Mouse (Mus musculus) adipocyte (in vitro differentiated cells): ENCODE results near the gene Nat8f5.
A peak's percentile ranks its signal among the peaks of the same experiment; 100 is the strongest.
"Not testable (repeated sequence)": the region's sequence is repeated elsewhere in the genome, so short reads cannot be mapped to it uniquely, and the experiment has no call there.

Source experiments
- DNase-seq: peaks from one replicate; pipeline ENCODE4 v3.0.0-alpha.2; 2016; ENCODE audit warnings: low spot score

Gene Nat8f5

DNA sequence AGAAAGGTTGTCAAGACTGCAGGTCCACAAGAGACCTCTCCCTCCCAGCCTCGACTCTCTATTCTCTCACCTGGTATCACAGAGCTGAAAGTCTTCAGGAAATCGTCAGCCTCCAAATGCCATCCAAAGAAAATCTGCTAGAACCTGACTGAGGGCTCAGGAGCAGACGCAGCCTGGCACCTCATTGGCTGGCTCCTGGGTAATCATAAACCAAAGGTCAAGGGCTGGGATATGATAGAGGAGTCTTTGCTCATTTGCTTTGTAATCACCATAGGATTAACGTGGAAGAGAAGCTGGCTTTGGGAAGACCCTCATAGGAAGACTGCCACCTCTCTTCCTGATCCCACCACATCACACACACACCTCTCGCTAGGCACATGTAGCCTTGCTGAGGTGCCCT is at the start of gene Nat8f5, which contains the start of gene Nat8f6:
Gene Nat8f5 (minus strand): TSS at position 136 of the 400 bp plus-strand sequence.
Gene Nat8f6 (minus strand): TSS at position 118 of the 400 bp plus-strand sequence.
- DNase-seq: no peak

DNA sequence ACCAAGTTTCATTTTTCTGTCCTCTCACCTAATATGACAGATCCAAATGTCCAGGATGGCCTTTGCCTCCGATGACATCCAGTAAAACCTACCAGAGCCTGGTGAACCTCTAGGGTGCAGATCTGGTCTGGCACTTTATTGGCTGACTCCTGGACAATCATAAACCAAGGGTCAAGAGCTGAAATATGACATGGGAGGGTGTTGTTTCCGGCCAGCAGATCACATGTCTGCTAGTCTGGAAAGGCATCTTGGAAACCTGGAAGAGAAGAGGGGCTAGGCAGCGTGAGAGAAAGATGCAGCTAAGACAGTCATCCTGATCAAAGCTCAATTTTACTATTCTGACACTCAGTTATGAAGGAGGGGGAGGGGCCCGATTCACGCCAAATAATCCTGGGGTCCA is 48.2 kb upstream of the Nat8f5 start, which contains the start of gene Nat8f2:
Gene Nat8f2 (minus strand): TSS at position 153 of the 400 bp plus-strand sequence.
- DNase-seq: not testable (repeated sequence)

DNA sequence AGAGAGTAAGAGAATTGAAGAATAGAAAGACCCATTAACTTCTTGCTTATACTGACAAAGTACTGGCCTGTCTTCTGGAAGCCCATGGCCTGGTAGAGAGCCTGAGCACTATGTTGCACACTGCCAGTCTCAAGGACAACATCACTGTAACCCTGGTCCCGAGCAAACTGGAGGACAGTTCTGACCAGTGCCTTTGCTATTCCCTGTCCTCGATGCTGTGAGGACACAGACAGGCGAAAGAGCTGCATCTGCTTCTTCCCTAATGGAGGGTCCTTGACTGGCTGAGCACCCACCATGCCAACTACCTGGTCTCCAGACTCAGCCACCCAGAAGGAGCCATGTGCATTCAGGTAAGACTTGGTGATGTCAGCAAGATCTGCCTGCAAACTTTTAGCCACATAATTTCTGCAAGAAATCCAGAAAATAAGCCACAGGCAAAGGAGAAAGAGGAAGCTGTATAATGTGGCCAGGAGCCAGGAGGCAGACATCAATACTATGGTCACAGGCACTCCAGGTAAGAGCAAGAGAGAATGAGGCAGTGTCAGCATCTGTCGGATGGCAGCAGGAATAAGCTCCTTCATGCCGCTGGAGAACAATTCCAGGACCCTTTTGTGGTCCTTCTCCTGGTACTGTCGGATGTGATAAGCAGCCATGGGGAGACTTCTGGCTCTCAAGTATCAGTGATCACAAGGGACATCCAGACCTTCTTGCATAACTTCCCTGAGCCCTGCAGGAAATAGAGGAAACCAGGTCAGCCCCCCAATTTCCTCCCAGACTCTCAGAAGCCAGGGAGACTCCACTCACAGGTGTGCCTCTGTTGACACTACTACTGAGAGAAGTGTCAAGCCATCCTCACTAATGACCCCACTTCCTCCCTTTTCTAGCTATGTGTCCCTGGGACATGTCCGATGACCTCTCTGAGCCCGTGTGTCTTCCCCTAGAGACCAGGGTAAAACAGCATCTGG is 47.2 kb upstream of the Nat8f5 start:
- no peak for DNase-seq

DNA sequence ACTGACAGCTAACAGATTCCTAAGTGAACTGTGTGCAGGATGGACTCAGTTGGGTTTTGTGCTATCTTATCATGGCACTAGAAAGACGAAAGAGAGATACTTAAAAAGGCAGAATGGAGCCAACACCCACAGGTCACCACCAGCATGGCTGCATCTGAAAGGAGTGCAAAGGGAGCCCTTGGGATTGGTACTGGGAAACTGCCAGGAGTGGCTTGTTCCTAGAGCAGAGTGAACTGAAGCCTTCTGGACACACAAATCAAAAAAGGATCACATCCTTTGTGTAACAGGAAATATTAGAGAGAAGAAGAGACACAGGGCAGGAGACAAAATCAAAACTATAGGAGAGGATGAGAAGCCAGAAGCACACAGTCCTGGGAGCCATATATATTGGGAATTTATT is 46.2 kb upstream of the Nat8f5 start:
- not testable (repeated sequence) for DNase-seq

DNA sequence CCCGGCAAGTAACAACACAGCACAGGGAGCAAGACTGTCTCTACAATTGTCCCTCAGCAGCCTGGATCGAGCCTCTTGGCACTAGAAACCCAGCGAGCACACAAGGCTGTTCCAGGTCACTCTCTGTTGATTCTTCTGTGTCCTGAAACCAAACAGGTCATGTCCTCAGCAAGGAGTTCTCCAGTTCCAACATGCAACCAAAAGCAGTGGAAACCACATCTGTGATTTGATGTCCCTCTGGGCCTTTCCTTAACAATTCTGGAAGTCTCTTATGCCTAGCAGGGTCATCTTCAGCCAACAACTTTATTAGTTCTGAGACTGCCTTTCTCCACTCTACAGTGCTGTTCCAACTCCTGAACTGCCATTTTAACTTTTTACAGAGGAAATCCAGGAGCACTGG is 45.4 kb upstream of the Nat8f5 start:
- not testable (repeated sequence) for DNase-seq

DNA sequence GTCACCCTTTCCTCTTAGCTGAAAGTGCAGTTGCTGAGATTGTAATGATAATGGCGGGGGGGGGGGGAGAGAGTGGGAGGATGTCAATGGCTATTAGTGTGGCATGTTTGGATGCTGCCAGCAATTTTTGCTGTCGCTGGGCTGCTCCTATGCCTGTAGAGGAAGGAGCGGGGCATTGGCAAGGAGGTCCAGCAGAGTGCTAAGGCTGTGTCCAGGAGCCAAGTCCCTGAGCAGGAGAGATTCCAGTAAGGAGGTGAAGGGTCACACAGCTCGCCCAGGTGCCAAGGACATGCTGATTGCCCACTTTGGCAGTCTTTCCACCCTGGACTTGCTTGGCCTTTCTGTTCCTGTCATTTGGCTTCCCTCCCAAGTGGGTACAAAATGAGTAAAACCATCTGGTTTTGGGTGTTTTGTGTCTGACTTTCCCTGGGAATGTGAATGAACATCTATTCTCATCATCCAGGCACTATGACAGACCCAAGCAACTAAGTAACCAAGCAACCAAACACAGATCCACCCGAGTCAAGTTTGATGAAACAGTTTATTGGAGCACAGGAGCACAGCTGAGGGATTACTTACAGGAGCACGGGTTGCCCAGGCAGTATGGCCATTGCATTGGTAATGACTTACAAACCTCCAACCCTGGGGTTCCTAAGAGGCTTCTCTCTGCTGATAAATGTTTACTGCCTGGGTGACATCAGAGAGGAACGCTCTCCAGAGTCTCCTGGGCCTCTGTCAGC is 44.3 kb upstream of the Nat8f5 start:
- DNase-seq: not testable (repeated sequence)

DNA sequence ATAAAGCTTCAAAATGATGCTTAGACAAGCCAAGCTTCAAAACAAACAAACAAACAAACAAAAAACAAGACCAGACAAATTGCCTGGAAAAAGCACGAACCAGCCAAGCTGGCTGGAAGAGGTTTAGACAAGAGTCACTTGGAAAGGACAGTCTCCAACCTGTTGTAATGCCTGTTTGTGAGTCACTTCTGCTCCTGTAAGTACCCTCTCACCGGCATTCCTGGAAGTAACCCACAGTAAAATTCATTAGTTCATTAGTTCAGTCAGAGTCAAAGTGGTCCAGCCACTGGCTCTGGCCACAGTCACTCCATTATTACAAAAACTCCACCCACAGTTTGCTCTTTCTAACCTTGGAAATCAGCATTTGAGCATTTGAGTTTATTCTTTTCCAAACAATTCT is 43.1 kb upstream of the Nat8f5 start:
- DNase-seq: no peak

DNA sequence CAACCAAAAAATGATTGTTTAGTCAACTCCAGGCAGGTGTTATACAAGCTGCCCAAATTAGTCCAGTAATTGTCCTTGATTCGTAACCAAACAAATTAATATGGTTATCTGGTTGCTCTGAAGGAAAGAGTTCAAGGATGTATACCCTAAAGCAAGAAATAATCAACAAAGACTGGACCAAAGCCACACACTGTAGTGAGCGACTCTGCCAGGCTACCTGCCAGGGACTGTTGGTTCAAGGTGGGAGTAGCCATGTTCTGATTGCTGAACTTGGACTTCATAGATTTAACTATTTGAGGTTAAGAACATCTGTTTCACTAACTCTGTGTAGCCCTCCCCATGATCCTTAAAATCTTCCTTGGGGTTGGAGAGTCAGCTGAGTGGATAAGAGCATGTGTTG is 42.4 kb upstream of the Nat8f5 start:
- no peak for DNase-seq

DNA sequence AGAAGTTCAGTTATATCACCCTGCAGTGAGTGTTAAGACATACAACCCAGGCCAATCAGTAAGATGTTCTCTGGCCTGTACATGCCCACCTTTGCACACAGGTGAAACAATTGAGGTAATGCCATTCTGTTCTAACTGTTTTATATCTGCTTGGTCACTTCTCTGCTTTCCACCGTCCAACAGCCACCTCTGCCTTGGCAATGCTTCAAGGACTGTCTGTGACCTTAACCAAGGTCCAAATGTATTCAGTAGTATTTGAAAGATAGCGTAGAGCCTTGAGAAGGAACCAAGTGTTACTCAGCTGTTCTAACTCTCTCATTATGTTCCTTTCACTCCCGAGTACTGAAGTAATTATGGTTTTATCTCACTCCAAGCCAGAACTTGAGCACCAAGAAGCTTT is 41.8 kb upstream of the Nat8f5 start:
- no peak for DNase-seq

DNA sequence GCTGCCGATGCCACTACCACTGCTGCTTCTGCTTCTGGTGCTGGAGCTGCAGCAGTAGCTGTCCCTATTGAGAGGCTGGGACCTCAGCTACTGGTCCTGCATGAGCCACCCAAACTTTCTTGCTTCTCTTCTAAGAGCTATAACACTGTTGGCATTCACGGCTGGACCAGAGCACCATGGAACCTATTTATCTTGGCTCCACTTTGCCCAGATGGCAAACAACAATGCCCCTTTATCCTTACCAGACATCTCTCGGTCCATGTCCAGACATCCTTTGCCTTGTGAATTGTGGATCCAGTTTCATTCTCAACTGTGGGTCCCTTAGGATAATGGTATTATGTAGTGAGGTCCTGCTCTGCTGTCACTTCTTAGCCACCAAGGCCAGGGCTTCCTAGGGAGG is 40.5 kb upstream of the Nat8f5 start:
- no peak for DNase-seq

DNA sequence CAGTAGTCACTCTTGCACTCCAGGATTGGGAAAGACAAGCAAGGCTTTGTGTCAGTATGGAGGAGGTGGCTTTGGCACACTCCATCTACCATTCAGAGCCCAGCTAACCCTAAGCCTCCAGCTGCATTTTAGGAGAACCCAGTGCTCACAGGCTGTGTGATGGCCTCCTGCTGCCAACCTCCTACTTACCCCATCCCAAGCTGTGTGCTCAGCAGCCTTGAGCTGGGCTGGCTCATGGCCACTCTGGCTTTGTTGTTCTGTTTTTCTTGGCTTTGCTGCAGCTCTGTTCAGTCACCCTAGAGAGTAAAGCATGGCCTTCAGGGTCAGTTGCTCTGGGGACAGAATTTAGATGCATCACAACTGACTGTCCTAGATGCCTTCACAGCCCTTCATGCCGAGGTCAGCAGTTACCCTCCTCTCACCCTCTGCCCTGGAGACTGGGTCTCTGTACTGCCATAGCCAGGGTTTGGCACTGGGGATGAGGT is 35.5 kb upstream of the Nat8f5 start:
- peak; percentile 95 for DNase-seq

DNA sequence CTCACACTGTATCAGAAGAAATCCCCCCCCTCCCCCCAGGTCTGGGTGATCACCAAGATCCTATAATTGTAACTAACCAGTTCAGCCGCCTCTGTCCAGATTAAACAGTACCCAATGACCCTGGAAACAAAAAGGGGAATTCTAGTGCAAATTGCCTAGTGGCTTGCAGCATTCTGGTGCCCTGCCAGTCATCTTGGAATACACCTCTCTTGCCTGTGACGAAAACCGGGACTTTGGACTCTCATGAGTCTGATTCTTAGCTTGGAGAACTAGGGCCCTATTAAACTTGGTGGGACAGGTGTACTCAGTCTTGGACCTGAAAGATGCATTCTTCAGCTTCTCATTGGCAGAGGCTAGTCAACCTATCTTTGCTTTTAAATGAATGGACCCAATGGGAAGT is 32.7 kb upstream of the Nat8f5 start:
- DNase-seq: no peak

DNA sequence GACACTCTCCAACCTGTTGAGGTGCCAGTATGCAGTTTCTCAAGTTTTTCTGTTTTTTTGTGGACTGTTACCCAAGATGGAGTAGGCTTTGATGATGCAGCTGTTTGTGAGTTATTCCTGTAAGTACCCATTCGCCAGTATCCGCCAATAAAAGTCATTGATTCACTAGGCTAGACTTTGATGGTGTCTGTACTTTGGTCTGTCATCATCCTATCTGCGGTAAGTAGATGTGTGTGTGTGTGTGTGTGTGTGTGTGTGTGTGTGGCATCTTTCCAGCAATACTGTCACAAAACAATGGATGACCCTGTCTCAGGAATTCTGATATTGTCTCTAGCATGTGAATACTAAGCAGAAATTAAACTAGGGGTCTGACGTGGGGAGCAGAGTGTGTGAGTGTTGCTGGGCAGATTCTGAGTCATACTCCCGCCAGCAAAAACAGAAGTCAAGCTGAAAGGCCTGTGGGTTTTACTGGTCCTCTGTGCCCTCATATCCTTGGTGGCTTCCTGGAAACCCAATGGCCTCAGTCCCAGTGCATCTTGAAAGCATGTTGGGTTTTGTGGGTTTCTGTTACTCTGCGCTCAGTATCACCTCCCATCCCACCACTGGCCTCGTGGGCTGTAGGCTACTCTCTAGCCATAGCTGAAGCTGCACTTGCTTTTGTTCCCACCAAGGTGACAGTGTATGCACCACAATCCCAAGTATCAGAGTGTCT is 30.4 kb upstream of the Nat8f5 start:
- DNase-seq: no peak

DNA sequence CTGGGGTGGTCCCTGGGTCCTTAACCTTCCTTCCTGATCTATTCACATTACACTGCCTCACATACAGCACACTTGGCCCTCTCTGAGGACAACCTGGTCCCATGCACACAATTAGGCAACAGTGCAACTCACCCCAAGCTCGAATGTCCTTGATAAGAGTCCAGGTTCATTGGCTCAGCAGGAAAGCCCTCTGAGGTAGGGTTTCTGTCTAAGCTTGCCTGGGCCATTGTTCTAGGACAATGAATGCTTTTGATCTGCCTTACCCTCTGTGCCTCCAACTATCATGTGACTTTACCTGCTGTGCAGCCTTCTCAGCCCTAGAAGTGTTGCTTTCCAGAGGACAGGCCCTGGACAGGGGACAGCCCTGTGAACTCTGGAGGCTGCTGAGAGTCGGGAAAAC is 28.5 kb upstream of the Nat8f5 start:
- DNase-seq: no peak

DNA sequence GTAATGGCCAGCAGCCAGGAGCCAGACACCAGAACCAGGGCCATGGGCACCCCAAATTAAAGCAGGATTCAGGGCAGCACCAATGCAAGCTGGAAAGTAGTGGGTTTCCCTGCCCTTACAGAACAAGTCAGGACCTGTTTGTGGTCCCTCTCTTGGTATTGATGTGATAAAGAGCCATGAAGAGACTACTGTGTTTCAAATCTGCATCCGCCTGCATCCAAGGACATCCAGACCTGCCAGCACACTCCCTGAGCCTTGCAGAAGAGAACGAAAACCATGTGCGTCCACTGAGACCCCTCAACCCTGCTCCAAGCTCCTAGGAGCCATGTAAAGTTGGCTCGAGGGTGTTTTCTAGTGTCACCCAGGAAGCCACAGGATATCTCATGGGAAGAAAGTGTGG is 27.4 kb upstream of the Nat8f5 start:
- DNase-seq: no peak

DNA sequence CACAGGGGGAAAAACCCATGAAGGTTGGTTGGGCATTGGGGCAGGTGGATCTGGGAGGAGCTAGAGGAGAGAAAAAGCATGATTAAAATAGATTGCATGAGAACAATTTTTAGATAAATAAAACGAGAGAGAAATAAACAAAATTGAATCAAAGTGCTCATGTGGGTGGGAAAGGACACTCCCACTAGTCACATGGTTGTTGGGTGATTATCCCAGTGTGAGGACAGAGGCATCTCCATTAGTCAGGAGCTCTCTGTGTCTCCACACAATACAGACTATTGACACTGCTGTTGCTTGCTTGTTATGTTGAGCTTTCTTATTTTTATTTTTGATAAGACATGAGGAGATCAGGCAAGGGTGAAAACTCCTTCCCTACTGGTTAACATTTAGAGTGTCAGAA is 26.1 kb upstream of the Nat8f5 start:
- no peak for DNase-seq

DNA sequence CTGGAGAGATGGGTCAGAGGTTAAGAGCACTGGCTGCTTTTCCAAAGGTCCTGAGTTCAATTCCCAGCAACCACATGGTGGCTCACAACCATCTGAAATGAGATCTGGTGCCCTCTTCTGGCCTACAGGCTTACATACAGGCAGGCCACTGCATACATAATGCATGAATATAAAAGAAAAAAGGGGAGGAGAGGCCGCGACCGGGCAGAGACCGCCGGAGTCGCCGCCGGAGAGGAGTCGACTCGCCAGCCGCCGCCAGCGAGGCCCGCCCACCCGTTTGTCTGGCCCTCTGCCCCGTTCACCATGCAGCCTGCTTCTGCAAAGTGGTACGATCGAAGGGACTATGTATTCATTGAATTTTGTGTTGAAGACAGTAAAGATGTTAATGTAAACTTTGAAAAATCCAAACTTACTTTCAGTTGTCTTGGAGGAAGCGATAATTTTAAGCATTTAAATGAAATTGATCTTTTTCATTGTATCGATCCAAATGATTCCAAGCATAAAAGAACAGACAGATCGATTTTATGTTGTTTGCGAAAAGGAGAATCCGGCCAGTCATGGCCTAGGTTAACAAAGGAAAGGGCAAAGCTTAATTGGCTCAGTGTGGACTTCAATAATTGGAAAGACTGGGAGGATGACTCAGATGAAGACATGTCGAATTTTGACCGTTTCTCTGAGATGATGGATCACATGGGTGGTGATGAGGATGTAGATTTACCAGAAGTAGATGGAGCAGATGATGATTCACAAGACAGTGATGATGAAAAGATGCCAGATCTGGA is 23.1 kb upstream of the Nat8f5 start:
- DNase-seq: not testable (repeated sequence)

DNA sequence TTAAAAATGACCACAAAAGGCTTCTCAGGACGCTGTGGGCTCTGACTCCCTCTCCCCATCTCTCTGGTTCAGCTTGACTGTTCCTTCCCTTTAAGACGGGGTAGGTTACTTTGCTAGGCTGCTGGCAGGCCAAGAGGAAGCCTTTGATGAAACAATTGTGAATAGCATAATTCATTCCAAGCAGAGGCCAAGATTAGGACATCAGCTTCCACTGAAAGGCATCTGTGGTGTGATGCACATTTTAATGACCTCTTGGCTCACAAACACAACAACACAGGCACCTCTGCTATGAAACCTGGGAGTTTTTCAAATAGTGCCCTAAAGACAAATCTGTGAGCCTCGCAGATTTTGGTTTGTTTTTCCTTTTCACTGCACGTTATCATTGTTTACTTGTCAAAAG is 19.2 kb upstream of the Nat8f5 start:
- DNase-seq: no peak

DNA sequence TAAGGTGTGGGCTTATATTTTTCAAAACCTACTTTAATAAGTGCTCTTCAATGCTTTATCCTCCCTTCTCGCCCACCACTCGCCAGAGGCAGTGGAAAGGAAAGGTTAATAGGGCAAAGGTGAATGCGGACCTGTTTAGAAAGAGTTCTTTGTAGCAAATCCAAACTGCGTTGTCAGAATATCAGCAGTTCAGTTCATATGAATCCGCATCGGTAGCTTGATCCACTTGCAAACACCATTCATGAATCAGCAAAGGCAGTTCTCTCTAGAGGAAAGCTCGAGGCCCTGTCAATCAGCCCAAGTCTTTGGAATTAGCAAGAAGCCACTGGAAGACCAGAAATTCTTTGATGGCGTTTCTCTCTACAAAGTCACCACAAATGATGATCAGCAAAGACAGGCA is 17.9 kb upstream of the Nat8f5 start:
- DNase-seq: no peak

DNA sequence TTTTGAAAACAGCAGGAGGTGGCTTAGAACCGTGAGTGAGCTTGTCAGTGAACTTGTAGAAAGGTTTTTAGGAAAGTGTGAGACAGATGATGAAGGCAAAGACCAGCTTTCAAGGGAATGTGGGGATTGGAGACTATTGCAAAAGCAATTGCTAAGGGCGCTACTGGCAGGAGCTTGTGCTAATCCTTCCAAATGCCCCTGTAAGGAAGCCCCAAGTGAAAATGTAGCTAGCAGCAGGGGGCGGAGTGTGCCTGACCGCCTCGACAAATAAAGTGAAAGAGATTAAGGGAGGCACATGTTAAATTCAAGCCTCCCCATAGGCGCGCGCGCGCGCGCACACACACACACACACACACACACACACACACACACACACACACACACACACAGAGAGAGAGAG is 16.5 kb upstream of the Nat8f5 start:
- DNase-seq: not testable (repeated sequence)

DNA sequence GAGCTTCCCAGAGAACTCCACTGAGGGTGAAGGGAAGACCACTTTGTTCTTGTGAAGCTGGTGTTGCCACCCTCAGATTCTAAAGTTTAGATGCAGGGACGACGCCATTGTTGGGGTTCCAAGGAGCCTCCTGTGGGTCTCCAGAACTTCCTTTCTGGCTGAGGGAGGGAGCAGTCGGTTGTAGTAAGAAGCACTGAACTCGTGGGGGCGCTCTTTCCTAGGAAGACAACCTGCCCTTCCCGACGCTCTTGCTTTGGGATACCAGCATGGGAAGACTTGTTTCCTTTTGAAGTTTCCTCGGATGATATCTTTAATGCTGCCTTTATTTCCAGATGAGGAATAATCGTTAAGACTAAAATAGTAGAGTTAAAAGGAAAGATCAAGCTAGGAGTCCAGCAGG is 16.1 kb upstream of the Nat8f5 start:
- peak; percentile 70 for DNase-seq
